Mouse (Mus musculus) layer of hippocampus, postnatal 36 days (tissue): ENCODE measurements around the gene Acp5. TPM values are rescaled to one million over a fixed set of nuclear protein-coding genes. Genes with fewer than 3 reads are reported as not detected.
"Not testable (repeated sequence)": the region's sequence is repeated elsewhere in the genome, so short reads cannot be mapped to it uniquely, and the experiment has no call there.

Source experiments
- DNase-seq, 2 experiments: peaks; one replicate each; pipeline ENCODE4 v3.0.0; 2022
- total RNA-seq, 2 experiments: library from RNA; stranded (reverse); gene quantifications; 2 replicates each; pipeline ENCODE4 v1.2.3; 2021

The Acp5 gene
- total RNA-seq: 1 to 10 TPM in 1 of 2 experiments, under 1 TPM in 1; 0.91 to 1.3 TPM

DNA sequence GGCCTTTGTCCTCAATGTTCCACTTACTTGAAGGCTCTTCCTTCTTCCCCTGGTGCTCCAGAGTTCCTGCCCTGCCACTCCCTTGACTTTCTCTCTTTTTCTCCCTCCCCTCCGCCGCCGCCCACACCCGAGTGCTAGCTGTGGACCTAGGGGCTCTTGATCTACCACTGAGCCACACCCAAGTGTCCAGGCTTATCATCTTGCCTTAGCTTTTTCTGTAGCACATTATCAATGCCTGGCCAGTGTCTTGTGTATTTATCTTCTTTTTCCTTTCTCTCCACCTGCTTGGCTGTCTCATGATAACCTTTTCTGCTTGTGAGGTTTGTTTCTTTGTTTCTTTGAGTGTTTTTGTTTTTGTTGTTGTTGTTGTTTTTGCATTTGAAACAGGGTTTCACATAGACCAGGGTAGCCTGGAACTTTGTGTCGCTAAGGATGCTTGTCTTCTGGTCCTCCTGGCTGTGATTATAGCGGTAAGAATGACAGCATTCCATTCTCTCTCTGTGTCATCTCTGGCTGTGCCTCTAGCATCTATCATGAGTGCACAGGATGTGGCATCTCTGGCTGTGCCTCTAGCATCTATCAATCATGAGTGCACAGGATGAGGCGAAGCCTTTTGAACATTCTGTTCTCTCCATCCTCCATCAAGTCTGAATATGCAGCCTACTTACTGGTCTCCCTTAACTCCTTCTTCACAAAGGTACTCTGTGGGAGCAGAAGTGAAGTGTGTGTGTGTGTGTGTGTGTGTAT lies at the start of gene Acp5:
Acp5 (minus strand) TSS at position 68 of the 747 bp plus-strand sequence.
- DNase-seq: no peak

DNA sequence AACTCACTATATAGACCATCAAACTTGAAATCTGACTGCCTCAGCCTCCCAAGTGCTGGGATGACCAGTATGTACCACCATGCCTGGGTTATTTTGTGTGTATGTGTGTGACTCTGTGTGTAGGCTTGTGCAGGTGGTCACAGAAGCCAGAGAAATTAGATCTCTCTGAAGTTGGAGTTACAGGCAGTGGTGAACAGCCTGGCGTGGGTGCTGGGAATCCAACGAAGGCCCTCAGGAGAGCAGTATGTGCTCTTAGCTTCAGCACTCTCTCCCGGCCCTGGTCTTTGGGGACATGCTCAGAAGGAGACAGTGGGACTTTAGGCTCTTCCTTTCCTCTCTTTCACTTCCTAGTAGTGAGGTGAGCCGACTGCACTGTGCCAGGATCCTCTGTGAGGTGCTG lies 36.8 kb upstream of the Acp5 start:
- DNase-seq: no peak

DNA sequence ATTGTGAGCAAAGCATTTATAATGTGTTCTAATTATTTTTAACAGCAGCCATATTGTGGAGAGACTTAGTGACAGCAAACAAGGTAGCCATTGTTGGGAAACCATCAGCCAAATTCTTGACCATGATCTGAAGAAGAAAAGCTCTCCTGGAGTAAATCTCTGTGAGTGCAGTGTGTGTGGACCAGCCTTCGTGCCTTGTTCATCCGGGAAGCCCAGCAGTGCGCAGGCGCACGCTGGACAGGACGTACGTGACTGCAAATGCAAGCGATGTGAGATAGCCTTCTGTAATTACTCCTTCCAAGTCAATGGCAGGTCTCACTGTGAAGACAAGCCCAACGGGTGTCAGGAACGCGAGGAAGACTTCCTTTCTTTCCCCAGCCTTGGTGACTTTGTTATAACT lies 33.8 kb upstream of the Acp5 start:
- DNase-seq: no peak

DNA sequence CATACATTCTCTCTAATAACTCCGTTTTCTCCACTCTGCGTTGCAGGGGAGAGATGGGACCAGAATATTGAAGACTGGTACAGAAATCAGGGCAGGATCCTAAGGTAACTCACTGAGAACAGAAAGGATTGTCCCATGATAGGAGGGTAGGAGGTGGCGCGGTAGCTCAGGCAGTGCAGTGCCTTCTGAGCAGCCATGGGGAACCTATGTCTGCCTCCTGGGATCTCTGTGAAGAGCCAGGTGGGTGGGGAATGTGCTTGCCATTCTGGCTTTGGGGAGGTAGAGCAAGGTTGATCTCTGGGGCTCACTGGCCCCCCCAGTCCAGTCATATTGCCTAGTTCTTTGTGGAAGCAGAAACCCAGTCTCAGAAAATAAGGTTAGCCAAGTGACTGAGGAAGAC lies 32.2 kb upstream of the Acp5 start:
- no peak for DNase-seq

DNA sequence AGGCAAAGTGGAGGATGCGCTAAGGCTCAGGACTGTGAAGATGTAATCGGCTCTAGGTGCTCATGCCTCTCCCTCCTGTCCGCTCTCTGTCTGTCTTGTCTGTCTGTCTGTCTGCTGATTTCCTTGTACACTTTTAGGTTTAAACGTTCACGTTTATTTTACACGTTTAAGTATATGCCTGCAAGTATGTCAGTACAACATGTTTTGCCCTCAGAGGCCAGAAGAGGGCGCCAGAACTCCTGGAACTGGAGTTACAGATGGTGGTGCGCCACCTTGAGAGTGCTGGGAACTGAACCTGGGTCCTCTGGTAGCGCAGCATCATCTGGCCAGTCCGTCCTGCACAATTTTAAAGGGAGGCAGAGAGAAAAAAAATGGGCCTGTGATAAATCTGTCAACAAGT lies 31.2 kb upstream of the Acp5 start:
- DNase-seq: no peak

DNA sequence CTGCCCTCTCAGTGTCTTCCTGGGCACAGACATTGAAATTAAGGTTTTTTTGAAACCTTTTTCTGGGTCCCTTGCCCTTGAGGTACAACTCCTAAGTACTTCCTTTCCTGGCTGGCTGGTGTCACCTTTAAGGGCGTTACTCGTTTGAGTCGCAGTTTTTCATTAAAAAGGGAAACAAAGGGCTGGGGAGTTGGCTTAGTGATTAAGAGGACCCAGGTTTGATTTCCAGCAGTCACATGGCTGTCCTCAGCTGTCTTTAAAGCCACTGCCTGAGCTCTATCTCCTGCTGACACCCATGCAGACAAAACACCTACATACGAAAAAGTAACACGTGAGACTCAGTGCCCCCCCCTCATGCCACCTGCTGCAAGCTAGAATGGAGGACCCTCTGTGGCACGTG lies 30.5 kb upstream of the Acp5 start:
- DNase-seq: no peak

DNA sequence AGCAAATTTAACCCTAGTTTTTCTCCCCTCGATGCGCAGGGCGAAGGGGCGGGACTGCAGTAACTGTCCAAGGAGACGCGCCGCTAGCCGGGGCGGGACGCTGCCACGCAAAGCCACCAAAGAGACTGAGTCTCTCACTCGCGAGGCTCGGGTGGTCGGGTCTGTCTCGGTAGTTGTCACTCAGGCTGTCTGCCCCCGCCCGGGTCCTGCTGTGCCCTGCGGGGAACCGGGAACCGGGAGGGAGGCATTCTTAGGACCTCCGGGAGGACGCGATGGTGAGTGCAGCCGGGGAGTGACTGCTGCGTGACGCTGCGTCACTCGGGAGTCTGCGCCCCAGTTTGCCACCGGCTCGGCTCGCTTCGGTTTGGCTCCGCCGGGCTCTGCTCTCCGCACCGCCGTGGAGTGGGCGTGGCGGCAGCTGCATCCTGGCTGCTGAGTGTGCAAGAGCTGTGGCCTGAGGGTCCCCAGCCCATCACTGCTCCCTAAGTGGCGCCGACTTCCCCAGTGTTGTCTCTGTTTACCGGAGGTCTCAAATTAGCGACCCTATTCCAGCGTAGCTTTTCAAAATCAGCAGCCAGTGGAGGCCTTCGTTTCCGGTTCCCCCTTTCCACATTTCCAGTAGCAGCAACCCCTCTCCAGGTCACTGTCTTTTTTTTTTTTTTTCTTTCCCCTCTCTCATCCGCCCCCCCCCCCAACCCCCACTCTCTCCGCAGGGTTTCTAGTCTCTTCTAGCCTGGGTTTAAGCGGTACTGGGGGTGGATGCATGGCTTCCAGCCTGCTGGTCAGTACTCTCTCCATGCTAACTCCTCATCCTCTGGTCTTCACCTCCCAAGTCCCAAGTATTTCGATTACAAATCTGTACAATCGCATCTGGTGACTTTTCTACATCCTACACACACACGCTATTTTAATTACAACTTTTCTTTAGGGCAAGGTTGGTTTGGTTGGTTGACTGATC lies 29.5 kb upstream of the Acp5 start:
- DNase-seq: peak; percentile 56 to 68

- DNase-seq: no peak
These were observed 27.4 kb upstream of the Acp5 start for GRCm38 (mm10) chr9:22162912-22163311.

DNA sequence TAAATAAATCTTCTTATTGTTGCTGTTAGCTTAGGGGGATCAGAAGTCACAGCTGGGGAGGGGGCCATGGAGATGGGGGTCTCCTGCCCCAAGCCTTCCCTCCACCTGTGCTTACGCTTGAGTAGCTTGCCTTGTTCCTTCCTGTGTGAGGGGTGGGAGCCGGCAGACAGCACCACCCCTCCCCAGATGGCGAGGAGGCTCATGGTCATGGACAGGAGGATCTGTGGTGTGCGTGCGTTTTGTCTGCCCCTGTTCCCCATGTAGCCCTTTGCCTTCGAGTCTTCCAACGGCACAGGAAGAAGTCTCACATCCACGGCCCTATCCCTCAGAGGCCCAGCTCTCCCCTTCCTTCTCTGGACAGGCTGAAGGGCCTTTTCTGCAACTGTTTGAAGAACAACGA lies 26.8 kb upstream of the Acp5 start:
- DNase-seq: no peak

- DNase-seq: no peak
These were observed 25.8 kb upstream of the Acp5 start for GRCm38 (mm10) chr9:22161299-22161698.

GRCm38 (mm10) chr9:22157516-22158265 lies 22.2 kb upstream of the Acp5 start:
- peak in 1 of 2 experiments; percentile 20 for DNase-seq

DNA sequence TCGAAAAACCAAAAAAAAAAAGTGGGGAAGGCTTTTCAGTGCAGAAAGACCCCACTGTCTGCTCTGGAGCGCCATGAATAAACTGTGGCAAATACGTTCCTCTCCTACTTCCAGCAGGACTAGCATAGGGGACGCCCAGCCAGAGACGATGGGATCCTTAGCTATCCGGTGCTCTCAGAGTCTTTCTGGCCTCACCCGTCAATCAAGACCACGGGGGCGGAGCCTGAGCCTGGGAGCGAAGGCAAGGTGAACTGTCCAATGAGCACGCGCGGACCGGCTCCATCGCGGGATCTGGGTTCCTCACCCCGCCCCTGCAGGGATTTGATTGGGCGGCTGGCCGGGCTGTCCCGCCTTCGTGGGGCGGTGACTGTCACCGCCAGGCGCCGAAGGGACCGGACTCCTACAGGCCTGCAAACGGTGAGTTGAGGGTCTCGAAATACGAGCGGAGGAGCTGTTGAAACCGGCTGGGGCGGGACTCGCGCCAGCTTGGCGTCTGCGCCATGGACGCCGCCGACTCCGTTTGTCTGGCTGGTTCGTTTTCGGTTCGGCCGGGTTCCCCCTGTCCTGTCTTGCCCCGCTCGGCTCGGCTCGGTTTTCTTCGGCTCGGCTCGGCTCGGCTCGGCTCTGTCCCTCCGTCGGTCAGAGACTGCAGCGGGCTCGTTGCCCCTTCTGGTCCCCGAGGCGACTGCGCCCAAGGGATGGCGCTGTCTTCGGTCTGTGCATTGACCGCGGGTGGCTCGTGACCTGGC lies 21.2 kb upstream of the Acp5 start, which contains the start of gene Pigyl:
Pigyl (plus strand) TSS at position 350 of the 749 bp plus-strand sequence.
- DNase-seq: peak; percentile 97

DNA sequence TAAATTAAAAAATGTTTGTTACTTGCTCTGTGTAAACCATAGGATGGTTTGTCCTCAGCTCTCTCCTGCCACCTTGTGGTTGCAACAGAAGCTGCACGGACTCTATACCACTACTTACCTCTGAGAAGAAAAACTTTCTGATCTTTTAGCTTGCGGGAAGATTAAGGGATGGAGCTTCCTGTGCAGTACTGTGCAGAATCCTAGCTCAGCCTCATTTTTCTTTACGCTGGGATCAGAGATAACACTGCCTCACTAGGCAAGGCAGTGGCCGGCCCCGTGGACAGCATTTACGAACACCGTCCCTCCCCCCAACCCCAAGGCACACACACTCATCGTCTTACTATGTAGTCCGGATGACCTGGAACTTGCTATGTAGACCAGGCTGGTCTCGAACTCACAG lies 20.1 kb upstream of the Acp5 start:
- peak; percentile 30 to 56 for DNase-seq

DNA sequence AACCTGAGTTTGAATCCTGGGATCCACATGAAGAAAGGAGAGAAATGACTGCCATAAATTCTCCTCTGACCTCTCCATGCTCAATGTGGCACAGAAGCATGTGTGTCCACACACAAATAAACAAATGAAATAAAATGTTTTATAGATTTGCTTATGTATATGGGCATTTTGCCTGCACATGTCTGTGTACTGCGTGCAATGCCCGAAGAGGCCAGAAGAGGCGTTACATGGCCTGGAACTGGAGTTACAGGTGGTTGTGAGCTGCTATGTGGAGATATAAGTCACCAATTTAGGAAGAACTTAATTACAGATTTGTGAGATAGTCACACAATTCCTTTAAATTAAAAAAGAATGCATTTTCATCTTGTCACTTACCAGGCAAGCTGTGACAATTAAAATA lies 18.3 kb upstream of the Acp5 start:
- no peak for DNase-seq

GRCm38 (mm10) chr9:22150946-22151345 lies 15.4 kb upstream of the Acp5 start:
- DNase-seq: no peak

DNA sequence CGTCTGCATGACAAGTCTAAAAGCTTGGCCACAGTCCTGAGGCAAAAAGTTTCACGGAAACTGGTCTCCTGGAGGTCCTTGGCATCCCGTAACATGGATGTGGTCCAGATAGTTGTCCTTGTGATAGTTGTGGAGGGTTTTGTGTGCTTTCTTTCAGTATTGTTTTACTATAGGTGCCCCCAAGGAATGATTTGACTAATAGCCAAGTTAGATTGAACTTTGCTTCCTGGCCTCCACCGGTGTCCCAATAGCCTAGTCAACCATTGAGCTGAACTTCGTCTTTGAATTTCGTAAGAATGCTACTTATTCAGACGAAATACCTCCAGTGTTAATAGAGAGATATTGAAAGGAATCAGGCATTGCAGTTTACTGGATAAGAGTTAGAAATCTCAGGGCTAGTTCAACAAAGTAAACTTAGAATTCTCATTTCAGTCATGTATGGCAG lies 14.8 kb upstream of the Acp5 start:
- DNase-seq: not testable (repeated sequence)

- DNase-seq: no peak
These were observed 14.1 kb upstream of the Acp5 start for GRCm38 (mm10) chr9:22149426-22150248.

- DNase-seq: no peak
These were observed 8.9 kb upstream of the Acp5 start for GRCm38 (mm10) chr9:22144304-22144965.

DNA sequence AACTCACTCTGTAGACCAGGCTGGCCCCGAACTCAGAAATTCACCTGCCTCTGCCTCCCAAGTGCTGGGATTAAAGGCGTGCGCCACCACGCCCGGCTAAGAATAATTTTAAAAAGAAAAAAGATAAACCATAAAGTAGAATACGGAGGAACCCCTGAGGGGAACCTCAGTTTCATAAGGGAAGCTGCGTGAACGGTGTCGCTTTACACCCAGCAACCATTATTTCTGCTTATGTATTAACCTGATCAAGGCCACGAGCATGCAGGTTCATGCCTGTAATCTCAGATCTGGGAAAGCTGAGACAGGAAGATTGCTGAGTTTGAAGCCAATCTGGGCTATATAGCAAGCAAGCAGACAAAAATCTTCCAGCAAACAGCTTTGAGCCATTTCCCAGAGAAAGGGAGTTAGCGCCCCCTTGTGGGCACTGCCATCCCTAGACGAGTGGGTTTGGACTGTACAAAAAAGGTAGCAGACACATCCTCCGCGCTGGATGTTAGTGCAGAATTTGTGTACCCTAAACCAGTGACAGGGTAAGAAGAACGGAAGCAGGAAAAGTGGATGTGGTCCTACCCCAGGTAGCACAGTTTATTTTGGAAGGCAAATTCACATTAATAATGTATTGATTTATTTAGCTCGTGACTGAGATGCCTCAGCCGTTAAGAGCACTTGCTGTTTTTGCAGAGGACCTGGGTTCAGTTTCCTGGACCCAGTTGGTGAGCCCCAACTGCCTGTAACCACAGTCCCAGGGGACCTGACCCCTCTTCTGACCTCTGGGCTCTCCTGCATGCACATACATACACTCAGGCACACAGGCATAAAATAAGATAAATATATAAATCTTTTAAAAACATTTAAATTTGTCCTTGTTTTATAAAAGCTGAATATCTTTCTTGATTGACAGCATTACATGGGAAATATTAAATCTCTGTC lies 7.9 kb upstream of the Acp5 start:
- DNase-seq: peak; percentile 85
